Comparison of ENCODE assay signal across 8 mouse cellular contexts in the genomic region with DNA sequence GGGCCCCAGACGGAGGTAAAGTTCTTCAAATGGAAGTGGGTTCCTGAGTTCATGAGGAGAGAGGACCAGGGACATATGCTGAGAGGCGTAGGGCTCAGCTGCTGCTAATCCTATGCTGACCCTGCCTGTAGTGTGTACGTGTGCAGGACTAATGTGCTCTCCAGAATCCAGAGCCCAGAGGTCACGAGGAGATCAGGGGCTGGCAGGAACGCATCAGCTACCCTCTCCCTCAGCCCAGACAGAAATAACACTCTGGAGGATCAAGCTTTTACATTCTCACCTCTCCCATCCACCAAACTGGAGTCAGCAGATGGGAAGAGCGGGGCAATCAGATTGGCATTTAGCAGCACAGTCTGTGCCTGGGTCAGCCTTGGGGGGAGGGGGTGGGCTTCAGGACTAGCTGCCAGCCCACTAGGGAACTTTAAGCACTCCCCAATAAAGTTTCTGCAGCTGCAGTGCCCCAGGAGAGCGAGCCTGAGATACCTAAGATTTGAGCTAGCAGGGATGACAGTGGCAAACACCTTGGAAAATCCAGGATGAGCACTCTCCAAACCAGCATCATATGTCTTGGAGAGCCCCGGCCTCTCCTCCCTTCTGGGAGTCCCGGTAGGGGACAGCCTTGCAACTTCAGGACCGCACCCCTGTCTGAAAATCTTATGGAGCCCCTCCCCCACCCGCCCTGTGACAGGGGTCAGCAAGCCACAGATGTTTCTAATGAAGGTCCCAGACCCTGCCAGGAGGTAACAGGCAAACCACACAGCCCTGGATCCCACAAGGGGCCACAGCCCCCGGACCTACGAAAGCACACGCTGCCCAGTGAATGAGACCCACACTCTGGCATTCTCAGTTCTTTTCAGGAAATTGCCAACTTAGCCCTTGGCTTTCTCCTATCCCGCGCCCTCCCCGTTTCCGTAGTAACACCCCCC.
A peak's percentile ranks its signal among the peaks of the same experiment; 100 is the strongest.
DNase-seq lines count a peak whose midpoint lies in the region; ATAC-seq lines count a peak whose summit lies in the region.

No protein-coding gene starts in this region.

- H3K9ac ChIP-seq in hindbrain, embryonic 15.5 days, result no peak overlapping the region
- no peak overlapping the region for H3K9ac ChIP-seq in midbrain, embryonic 15.5 days

- peak overlapping the region; percentile 29 for H3K4me2 ChIP-seq in hindbrain, embryonic 15.5 days
- H3K4me2 ChIP-seq in midbrain, embryonic 15.5 days, result peak overlapping the region; percentile 28

- 0 out of 2 replicates have a peak, but pooled peaks cover 3% of the 10 kb centered on the region for H3K9me3 ChIP-seq in embryonic facial prominence, embryonic 10.5 days
- H3K9me3 ChIP-seq in hindbrain, embryonic 15.5 days, result no peaks in the 10 kb centered on the region
- no peaks in the 10 kb centered on the region for H3K9me3 ChIP-seq in midbrain, embryonic 15.5 days

- peaks cover 64% of the 10 kb centered on the region for H3K4me1 ChIP-seq in embryonic facial prominence, embryonic 10.5 days
- H3K4me1 ChIP-seq in hindbrain, embryonic 15.5 days (replicated peaks), result peaks cover 29% of the 10 kb centered on the region
- H3K4me1 ChIP-seq in midbrain, embryonic 15.5 days, result peaks cover 34% of the 10 kb centered on the region

- H3K4me3 ChIP-seq in embryonic facial prominence, embryonic 10.5 days, result peak overlapping the region; percentile 47
- no peak overlapping the region for H3K4me3 ChIP-seq in hindbrain, embryonic 15.5 days
- no peak overlapping the region for H3K4me3 ChIP-seq in midbrain, embryonic 15.5 days

- peak overlapping the region; percentile 87 for H3K27ac ChIP-seq in embryonic facial prominence, embryonic 10.5 days (replicated peaks)
- peak overlapping the region; percentile 66 for H3K27ac ChIP-seq in hindbrain, embryonic 15.5 days (replicated peaks)
- peak overlapping the region; percentile 63 for H3K27ac ChIP-seq in midbrain, embryonic 15.5 days

- WGBS in embryonic facial prominence, embryonic 10.5 days, result 3% methylated on average over 18 of the region's 18 CpGs
- 19% methylated on average over 15 of the region's 18 CpGs for WGBS in hindbrain, embryonic 15.5 days
- 8% methylated on average over 18 of the region's 18 CpGs for WGBS in midbrain, embryonic 15.5 days

- 0 out of 2 replicates have a peak, but pooled peaks cover 5% of the 10 kb centered on the region for H3K27me3 ChIP-seq in embryonic facial prominence, embryonic 10.5 days (replicated peaks; ENCODE audit: low read depth, poor library complexity, severe bottlenecking)
- H3K27me3 ChIP-seq in hindbrain, embryonic 15.5 days, result no peaks in the 10 kb centered on the region
- no peaks in the 10 kb centered on the region for H3K27me3 ChIP-seq in midbrain, embryonic 15.5 days (replicated peaks)

- peak; percentile 67 for ATAC-seq in hindbrain, embryonic 15.5 days (ENCODE audit: low FRiP score, low read depth)
- peak; percentile 68 for ATAC-seq in midbrain, embryonic 15.5 days (replicated peaks)
- ATAC-seq in megakaryocyte, adult 5-6 weeks (ENCODE audit: poor library complexity, severe bottlenecking), result no peak

- DNase-seq in heart, adult 11 months, result peak; percentile 94
- DNase-seq in heart, postnatal 25 days (ENCODE audit: low spot score), result no peak
- peak; percentile 89 for DNase-seq in embryonic facial prominence, embryonic 10.5 days (ENCODE audit: low spot score)
- DNase-seq in thymus, adult 18-20 months, result no peak
- no peak for DNase-seq in adrenal gland, postnatal 10 days

- no peaks in the 10 kb centered on the region for H3K36me3 ChIP-seq in embryonic facial prominence, embryonic 10.5 days (replicated peaks)
- no peaks in the 10 kb centered on the region for H3K36me3 ChIP-seq in hindbrain, embryonic 15.5 days
- H3K36me3 ChIP-seq in midbrain, embryonic 15.5 days (replicated peaks), result no peaks in the 10 kb centered on the region

- intact Hi-C loops in heart, postnatal 25 days (cut with DNase I), result no loop called here

Comparison
In these comparisons a context has a peak if more than half of its experiments do, and no peak if none do; other contexts are left out.
1. DNase-seq: peak in heart, adult 11 months (single experiment) and embryonic facial prominence, embryonic 10.5 days (single experiment); none in heart, postnatal 25 days (single experiment), thymus, adult 18-20 months (0 of 2) and adrenal gland, postnatal 10 days (single experiment).
2. Peak in every context shown above with its lines, with median percentiles within 50 percentile points of each other: H3K27ac ChIP-seq.